Mouse (Mus musculus) midbrain, embryonic 13.5 days (tissue): ENCODE results near the gene Mars2. TPM values are rescaled to one million over a fixed set of nuclear protein-coding genes. Genes with fewer than 3 reads are reported as not detected.

ENCODE experiments used
- ATAC-seq: fragments of 200-750 bp; cut with Nextera tagmentation; 2 replicates; pipeline ENCODE4 v1.8.0; 2017; ENCODE audit warnings: mild to moderate bottlenecking, moderate TSS enrichment, moderate library complexity
- H3K27ac ChIP-seq: fragments of 300-500 bp; sonication (generic); 2 replicates; pipeline ENCODE4 v1.5.1; 2015; ENCODE audit warnings: inconsistent platforms, mild to moderate bottlenecking, moderate library complexity
- H3K27me3 ChIP-seq: fragments of 300-500 bp; sonication (generic); 2 replicates; pipeline ENCODE4 v1.6.1; 2015; ENCODE audit warnings: mild to moderate bottlenecking, inconsistent platforms
- H3K36me3 ChIP-seq: fragments of 300-500 bp; sonication (generic); 2 replicates; pipeline ENCODE4 v1.6.1; 2015; ENCODE audit warnings: mild to moderate bottlenecking, inconsistent platforms
- H3K4me1 ChIP-seq: fragments of 300-500 bp; sonication (generic); replicated peaks from 2 replicates; pipeline ENCODE4 v1.6.1; 2015; ENCODE audit warnings: inconsistent platforms
- H3K4me2 ChIP-seq: fragments of 300-500 bp; sonication (generic); replicated peaks from 2 replicates; pipeline ENCODE4 v1.6.1; 2015; ENCODE audit warnings: moderate library complexity, mild to moderate bottlenecking, inconsistent platforms
- H3K4me3 ChIP-seq: fragments of 300-500 bp; sonication (generic); replicated peaks from 2 replicates; pipeline ENCODE4 v1.5.1; 2015; ENCODE audit warnings: mild to moderate bottlenecking, inconsistent platforms
- H3K9ac ChIP-seq: fragments of 300-500 bp; sonication (generic); replicated peaks from 2 replicates; pipeline ENCODE4 v1.6.1; 2015; ENCODE audit warnings: mild to moderate bottlenecking, inconsistent platforms
- H3K9me3 ChIP-seq: fragments of 300-500 bp; sonication (generic); 2 replicates; pipeline ENCODE4 v1.6.1; 2016; ENCODE audit warnings: mild to moderate bottlenecking, inconsistent platforms
- WGBS: fragments of 180-500 bp; shearing (Covaris S2); methylation state at CpG from one replicate; pipeline ENCODE4 v1.1.7; 2015; 5-methylcytosine and 5-hydroxymethylcytosine counted together
- polyA plus RNA-seq: library from polyadenylated mRNA; unstranded; fragments of >200 nt; fragmentation: Nextera tagmentation; extraction: Ambion mirVana; gene quantifications from 2 replicates; pipeline ENCODE4 v1.2.1, GENCODE M21; 2015

Gene Mars2
- polyA plus RNA-seq, 1 experiment from 2014 or later: 3.2 TPM

- Histone ChIP-seq H3K9ac (no peak overlapping the region), H3K27me3 (peaks cover 4% of the 10 kb centered on the region; the same call in 1 of the 2 replicates), H3K4me1 (peaks cover 13% of the 10 kb centered on the region; the same call in 1 of the 2 replicates), H3K4me3 (no peak overlapping the region), H3K4me2 (no peak overlapping the region), H3K9me3 (no peaks in the 10 kb centered on the region), H3K36me3 (no peaks in the 10 kb centered on the region), H3K27ac (no peak overlapping the region)
- no peak for ATAC-seq
- 88% methylated on average over 6 of the region's 6 CpGs for WGBS
Measured at GRCm38 (mm10) chr1:55207561-55207960, 29.4 kb upstream of the Mars2 start.

GRCm38 (mm10) chr1:55208500-55209140 is 28.4 kb upstream of the Mars2 start:
- ATAC-seq: no peak

GRCm38 (mm10) chr1:55210202-55210965 is 26.6 kb upstream of the Mars2 start:
- H3K4me1 ChIP-seq: peaks cover 10% of the 10 kb centered on the region; the same call in 1 of the 2 replicates
- H3K4me3 ChIP-seq: no peak overlapping the region
- WGBS: 59% methylated on average over 12 of the region's 12 CpGs
- H3K9ac ChIP-seq: no peak overlapping the region
- no peak overlapping the region for H3K4me2 ChIP-seq
- ATAC-seq: no peak
- peaks cover 4% of the 10 kb centered on the region; the same call in 1 of the 2 replicates for H3K27me3 ChIP-seq
- no peak overlapping the region for H3K27ac ChIP-seq
- H3K36me3 ChIP-seq: no peaks in the 10 kb centered on the region
- H3K9me3 ChIP-seq: no peaks in the 10 kb centered on the region

More at GRCm38 (mm10) chr1:55208500-55209140, 28.4 kb upstream of the Mars2 start:
- Histone ChIP-seq H3K9me3 (no peaks in the 10 kb centered on the region), H3K27ac (no peak overlapping the region), H3K9ac (no peak overlapping the region), H3K27me3 (peaks cover 4% of the 10 kb centered on the region; the same call in 1 of the 2 replicates), H3K4me3 (no peak overlapping the region), H3K4me2 (no peak overlapping the region), H3K4me1 (peaks cover 12% of the 10 kb centered on the region; the same call in 1 of the 2 replicates), H3K36me3 (no peaks in the 10 kb centered on the region)
- WGBS: 84% methylated on average over 5 of the region's 5 CpGs

GRCm38 (mm10) chr1:55211081-55211480 is 25.9 kb upstream of the Mars2 start:
- no peak overlapping the region for H3K9ac ChIP-seq
- H3K27me3 ChIP-seq: peaks cover 4% of the 10 kb centered on the region; the same call in 1 of the 2 replicates
- no peaks in the 10 kb centered on the region for H3K36me3 ChIP-seq
- WGBS: 75% methylated on average over 8 of the region's 8 CpGs
- no peak for ATAC-seq
- H3K4me3 ChIP-seq: no peak overlapping the region
- no peaks in the 10 kb centered on the region for H3K9me3 ChIP-seq
- H3K27ac ChIP-seq: no peak overlapping the region
- peaks cover 6% of the 10 kb centered on the region; the same call in 1 of the 2 replicates for H3K4me1 ChIP-seq
- no peak overlapping the region for H3K4me2 ChIP-seq

GRCm38 (mm10) chr1:55212771-55213170 is 24.2 kb upstream of the Mars2 start:
- Histone ChIP-seq H3K27ac (no peak overlapping the region), H3K27me3 (peaks cover 4% of the 10 kb centered on the region; the same call in 1 of the 2 replicates), H3K9ac (no peak overlapping the region), H3K4me2 (no peak overlapping the region), H3K4me1 (0 out of 2 replicates have a peak, but pooled peaks cover 3% of the 10 kb centered on the region), H3K9me3 (no peaks in the 10 kb centered on the region), H3K36me3 (no peaks in the 10 kb centered on the region), H3K4me3 (no peak overlapping the region)
- WGBS: 80% methylated on average over 4 of the region's 4 CpGs
- no peak for ATAC-seq

- Histone ChIP-seq H3K9me3 (no peaks in the 10 kb centered on the region), H3K27ac (no peak overlapping the region), H3K4me3 (no peak overlapping the region), H3K27me3 (peaks cover 4% of the 10 kb centered on the region; the same call in 1 of the 2 replicates), H3K4me2 (no peak overlapping the region), H3K4me1 (0 out of 2 replicates have a peak, but pooled peaks cover 3% of the 10 kb centered on the region), H3K9ac (no peak overlapping the region), H3K36me3 (no peaks in the 10 kb centered on the region)
- no peak for ATAC-seq
- WGBS: 80% methylated on average over 6 of the region's 6 CpGs
Measured at GRCm38 (mm10) chr1:55213475-55213874, 23.5 kb upstream of the Mars2 start.

- whole genome bisulfite sequencing: 93% methylated on average over 6 of the region's 6 CpGs
Measured at GRCm38 (mm10) chr1:55213936-55214335, 23.0 kb upstream of the Mars2 start.

GRCm38 (mm10) chr1:55215185-55215813 is 21.7 kb upstream of the Mars2 start:
- Histone ChIP-seq H3K27ac (no peak overlapping the region), H3K36me3 (no peaks in the 10 kb centered on the region), H3K9me3 (no peaks in the 10 kb centered on the region), H3K4me1 (0 out of 2 replicates have a peak, but pooled peaks cover 2% of the 10 kb centered on the region), H3K4me2 (no peak overlapping the region), H3K27me3 (peaks cover 4% of the 10 kb centered on the region; the same call in 1 of the 2 replicates), H3K4me3 (no peak overlapping the region), H3K9ac (no peak overlapping the region)
- WGBS: 64% methylated on average over 11 of the region's 11 CpGs
- ATAC-seq: no peak

More at GRCm38 (mm10) chr1:55213936-55214335, 23.0 kb upstream of the Mars2 start:
- no peak overlapping the region for H3K4me3 ChIP-seq
- no peaks in the 10 kb centered on the region for H3K36me3 ChIP-seq
- 0 out of 2 replicates have a peak, but pooled peaks cover 3% of the 10 kb centered on the region for H3K4me1 ChIP-seq
- no peak overlapping the region for H3K4me2 ChIP-seq
- no peaks in the 10 kb centered on the region for H3K9me3 ChIP-seq
- H3K9ac ChIP-seq: no peak overlapping the region
- peaks cover 4% of the 10 kb centered on the region; the same call in 1 of the 2 replicates for H3K27me3 ChIP-seq
- ATAC-seq: no peak
- H3K27ac ChIP-seq: no peak overlapping the region

GRCm38 (mm10) chr1:55217191-55217590 is 19.8 kb upstream of the Mars2 start:
- WGBS: 79% methylated on average over 2 of the region's 2 CpGs
- H3K4me2 ChIP-seq: no peak overlapping the region
- ATAC-seq: no peak
- no peak overlapping the region for H3K4me3 ChIP-seq
- no peak overlapping the region for H3K27ac ChIP-seq
- no peaks in the 10 kb centered on the region for H3K36me3 ChIP-seq
- 0 out of 2 replicates have a peak, but pooled peaks cover 3% of the 10 kb centered on the region for H3K4me1 ChIP-seq
- H3K27me3 ChIP-seq: no peaks in the 10 kb centered on the region
- H3K9ac ChIP-seq: no peak overlapping the region
- H3K9me3 ChIP-seq: no peaks in the 10 kb centered on the region

GRCm38 (mm10) chr1:55221352-55221751 is 15.6 kb upstream of the Mars2 start:
- ATAC-seq: no peak

GRCm38 (mm10) chr1:55223026-55223425 is 14.0 kb upstream of the Mars2 start:
- Histone ChIP-seq H3K9ac (no peak overlapping the region), H3K4me3 (no peak overlapping the region), H3K27me3 (0 out of 2 replicates have a peak, but pooled peaks cover 2% of the 10 kb centered on the region), H3K36me3 (no peaks in the 10 kb centered on the region), H3K9me3 (no peaks in the 10 kb centered on the region), H3K27ac (no peak overlapping the region), H3K4me2 (no peak overlapping the region), H3K4me1 (peaks cover 14% of the 10 kb centered on the region)
- no peak for ATAC-seq
- WGBS: 93% methylated on average over 7 of the region's 7 CpGs

More at GRCm38 (mm10) chr1:55221352-55221751, 15.6 kb upstream of the Mars2 start:
- Histone ChIP-seq H3K27ac (no peak overlapping the region), H3K36me3 (no peaks in the 10 kb centered on the region), H3K4me1 (peaks cover 13% of the 10 kb centered on the region), H3K4me3 (no peak overlapping the region), H3K9ac (no peak overlapping the region), H3K4me2 (no peak overlapping the region), H3K27me3 (0 out of 2 replicates have a peak, but pooled peaks cover 2% of the 10 kb centered on the region), H3K9me3 (no peaks in the 10 kb centered on the region)
- WGBS: 59% methylated on average over 4 of the region's 4 CpGs
